Mouse (Mus musculus) heart, adult 2 months (tissue): ENCODE measurements around the gene Slc6a6. TPM values are rescaled to one million over a fixed set of nuclear protein-coding genes. Genes with fewer than 3 reads are reported as not detected.

Experiments
- DNase-seq, 2 experiments: peaks; one replicate each; pipeline ENCODE4 v3.0.0; 2021
- H3K27ac ChIP-seq: fragments of 200-600 bp; 2 replicates; pipeline ENCODE4 v1.8.1; 2022
- H3K27me3 ChIP-seq: fragments of 200-500 bp; 2 replicates; pipeline ENCODE4 v1.6.1; 2012; ENCODE audit warnings: mild to moderate bottlenecking, low read length, inconsistent platforms, mixed read lengths; ENCODE audit not compliant: control insufficient read depth, insufficient read depth
- H3K36me3 ChIP-seq: fragments of 200-500 bp; 2 replicates; pipeline ENCODE4 v1.6.1; 2012; ENCODE audit warnings: low read length, inconsistent platforms; ENCODE audit not compliant: control insufficient read depth, insufficient read depth
- H3K4me1 ChIP-seq: fragments of 200-500 bp; 2 replicates; pipeline ENCODE4 v1.6.1; 2011; ENCODE audit warnings: low read length; ENCODE audit not compliant: control insufficient read depth, insufficient read depth
- H3K4me3 ChIP-seq: fragments of 200-600 bp; 2 replicates; pipeline ENCODE4 v1.8.1; 2022
- H3K79me2 ChIP-seq: fragments of 200-500 bp; replicated peaks from 2 replicates; pipeline ENCODE4 v1.6.1; 2012; ENCODE audit warnings: mild to moderate bottlenecking, inconsistent platforms, low read length, moderate library complexity, mixed read lengths; ENCODE audit not compliant: control insufficient read depth, insufficient read depth
- H3K9ac ChIP-seq: fragments of 200-500 bp; 2 replicates; pipeline ENCODE4 v1.6.1; 2012; ENCODE audit warnings: low read depth, mild to moderate bottlenecking, control low read depth, inconsistent platforms, low read length, mixed read lengths
- CTCF ChIP-seq: fragments of 200-600 bp; IDR thresholded peaks from 2 replicates; pipeline ENCODE4 v1.8.1; 2022; ENCODE audit warnings: antibody characterized with exemption, mild to moderate bottlenecking, moderate library complexity
- EP300 ChIP-seq: fragments of 200-500 bp; IDR thresholded peaks from 2 replicates; pipeline ENCODE4 v1.6.1; 2011; ENCODE audit warnings: low read depth, low read length, control low read depth; ENCODE audit not compliant: insufficient read depth
- POLR2A ChIP-seq: fragments of 200-500 bp; IDR thresholded peaks from 2 replicates; pipeline ENCODE4 v1.6.1; 2011; ENCODE audit warnings: mild to moderate bottlenecking, low read depth, low read length, control low read depth; ENCODE audit not compliant: insufficient read depth
- WGBS: fragments of 180-500 bp; shearing (Covaris S2); methylation state at CpG from one replicate; pipeline ENCODE4 v1.1.7; 2018; 5-methylcytosine and 5-hydroxymethylcytosine counted together
- intact Hi-C: fragments of 180-260 bp; cut with DNase I; formaldehyde crosslinking; loops from one replicate; pipeline ENCODE4 v1.15.1; 2025
- polyA plus RNA-seq: library from polyadenylated mRNA; depleted of rRNA; stranded (reverse); fragments of >200 nt; gene quantifications from 2 replicates; pipeline ENCODE4 v1.2.3, GENCODE M21; 2012
- total RNA-seq, 2 experiments: library from RNA; stranded (reverse); gene quantifications; 2 replicates each; pipeline ENCODE4 v1.2.3; 2021

Gene Slc6a6
- total and polyA plus RNA-seq, 3 experiments, result 56.4 to 96.9 (median 86.2) TPM

DNA sequence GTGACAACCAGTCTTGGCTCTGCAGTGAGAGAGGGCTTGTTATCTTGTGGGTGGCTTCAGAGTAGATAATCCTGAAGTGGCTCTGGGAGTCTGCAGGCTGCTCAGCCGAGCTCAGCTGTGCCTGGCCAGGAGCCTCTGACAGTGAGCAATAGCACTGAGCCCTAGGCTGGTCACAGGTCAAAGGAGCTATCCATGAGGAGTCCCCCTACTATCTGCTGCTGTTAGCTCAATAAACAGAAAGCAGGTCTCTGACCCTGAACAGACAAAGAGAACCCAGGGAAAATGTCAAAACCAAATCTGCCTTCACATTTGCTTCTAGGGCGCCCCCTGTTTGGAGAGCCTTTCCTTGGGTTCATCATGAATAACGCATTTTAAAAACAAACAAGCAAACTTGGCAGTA is 28.6 kb upstream of the Slc6a6 start:
- no peak overlapping the region for H3K9ac ChIP-seq
- no peaks in the 10 kb centered on the region for H3K27me3 ChIP-seq
- no peak overlapping the region for H3K27ac ChIP-seq
- H3K4me1 ChIP-seq, result peaks cover 2% of the 10 kb centered on the region
- no peaks in the 10 kb centered on the region for H3K36me3 ChIP-seq
- H3K79me2 ChIP-seq, result no peaks in the 10 kb centered on the region
- no peak for DNase-seq
- no peak overlapping the region for H3K4me3 ChIP-seq
- WGBS, result 68% methylated on average over 3 of the region's 3 CpGs
- TF ChIP-seq POLR2A (no peak), CTCF (no peak), EP300 (no peak)
- intact Hi-C loops, result no loop called here

DNA sequence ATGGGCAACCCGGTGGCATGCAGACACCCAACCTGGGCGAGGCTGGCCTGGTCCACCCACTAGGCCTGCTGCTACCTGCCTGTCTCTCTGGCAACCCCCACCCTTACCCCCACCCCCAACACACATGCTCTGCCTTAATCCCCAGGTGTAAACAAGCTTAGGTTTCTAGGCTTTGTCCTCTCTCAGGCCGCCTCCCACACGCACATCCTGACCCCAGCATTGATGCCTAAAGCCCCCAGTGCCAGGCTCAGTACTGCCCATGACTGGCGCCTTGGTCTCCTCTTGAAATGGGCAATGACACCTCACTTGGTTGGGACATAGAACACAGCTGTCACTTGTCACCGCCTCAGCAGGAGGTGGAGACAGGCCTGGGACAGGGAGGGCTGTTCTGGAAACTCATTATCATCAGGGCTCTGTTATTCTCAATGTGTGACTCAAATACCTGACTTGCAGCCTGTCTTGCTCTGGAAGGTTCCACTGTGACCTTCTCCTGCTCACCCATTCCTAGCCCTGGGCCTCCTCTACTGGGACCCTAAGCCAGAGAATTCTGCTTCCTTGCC is 27.9 kb upstream of the Slc6a6 start:
- Histone ChIP-seq H3K27ac (no peak overlapping the region), H3K4me3 (no peak overlapping the region), H3K9ac (no peak overlapping the region), H3K36me3 (no peaks in the 10 kb centered on the region), H3K27me3 (no peaks in the 10 kb centered on the region), H3K79me2 (no peaks in the 10 kb centered on the region), H3K4me1 (peaks cover 4% of the 10 kb centered on the region)
- 79% methylated on average over 6 of the region's 6 CpGs for WGBS
- DNase-seq, result peak in 1 of 2 experiments; percentile 21
- intact Hi-C loops, result no loop called here
- TF ChIP-seq EP300 (peak; percentile 68; the same call in 1 of the 2 replicates), POLR2A (no peak)

DNA sequence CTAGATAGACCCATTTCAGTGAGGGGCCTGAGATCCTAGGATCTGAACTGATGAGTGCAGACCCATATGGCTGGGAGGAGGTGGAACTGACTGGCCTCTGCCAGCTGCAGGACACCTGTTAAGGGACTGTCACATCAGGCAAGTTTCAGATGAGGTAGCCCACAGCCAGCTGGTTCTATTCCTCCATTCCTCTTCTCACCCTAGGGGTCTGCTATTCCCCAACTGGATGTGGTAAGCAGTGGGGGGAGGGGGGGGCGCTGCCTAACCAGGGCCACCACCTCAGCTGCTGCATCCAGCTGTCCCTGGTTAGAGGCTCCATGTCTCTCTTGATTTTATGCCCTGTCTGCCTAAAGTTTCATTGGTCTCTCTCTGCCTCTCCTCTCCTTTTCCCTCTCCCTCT is 25.6 kb upstream of the Slc6a6 start:
- TF ChIP-seq POLR2A (no peak), CTCF (no peak), EP300 (no peak)
- intact Hi-C loops, result no loop called here

DNA sequence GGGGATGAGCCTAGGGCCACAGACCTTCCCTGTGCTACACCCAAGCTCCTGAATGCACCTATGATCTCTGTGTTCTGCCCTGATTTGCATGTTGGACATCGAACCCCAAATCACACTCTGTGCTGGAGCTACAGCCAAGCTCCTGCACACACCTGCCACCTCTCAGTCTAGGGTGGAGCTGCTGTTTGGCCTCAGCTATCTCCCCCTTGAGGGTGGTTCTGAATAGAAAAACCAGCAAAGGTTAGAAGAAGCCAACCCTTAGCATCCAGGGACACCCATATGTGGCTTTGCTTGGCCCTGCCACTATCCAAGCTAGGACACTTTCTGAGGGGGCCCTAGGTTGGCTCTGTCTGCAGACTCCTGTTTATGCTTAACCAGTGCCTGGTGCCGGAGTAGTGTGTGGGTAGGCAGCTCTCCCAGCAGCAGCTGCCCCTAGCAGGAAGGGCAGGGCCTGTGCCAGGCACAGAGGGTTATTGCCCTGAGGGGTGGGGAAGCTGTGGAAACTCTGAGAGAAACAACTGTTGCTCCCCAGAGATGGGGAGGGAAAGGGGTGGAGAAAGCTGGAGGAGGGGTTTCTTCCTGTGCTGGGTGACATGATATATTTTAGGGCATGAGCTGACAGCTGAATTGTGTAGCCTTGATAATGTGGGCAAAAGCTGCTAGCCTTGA is 23.9 kb upstream of the Slc6a6 start:
- Histone ChIP-seq H3K4me3 (no peak overlapping the region), H3K4me1 (peaks cover 4% of the 10 kb centered on the region), H3K9ac (no peak overlapping the region), H3K27me3 (no peaks in the 10 kb centered on the region), H3K36me3 (no peaks in the 10 kb centered on the region), H3K79me2 (no peaks in the 10 kb centered on the region), H3K27ac (no peak overlapping the region)
- DNase-seq, result peak; percentile 33 to 44
- TF ChIP-seq CTCF, result no peak
- no peak for TF ChIP-seq EP300
- no peak for TF ChIP-seq POLR2A
- intact Hi-C loops, result no loop called here
- WGBS, result 80% methylated on average over 2 of the region's 2 CpGs

More for the DNA sequence above, 25.6 kb upstream of the Slc6a6 start:
- Histone ChIP-seq H3K79me2 (no peaks in the 10 kb centered on the region), H3K9ac (no peak overlapping the region), H3K27me3 (no peaks in the 10 kb centered on the region), H3K36me3 (no peaks in the 10 kb centered on the region), H3K4me1 (peaks cover 4% of the 10 kb centered on the region), H3K4me3 (no peak overlapping the region), H3K27ac (no peak overlapping the region)
- WGBS, result 63% methylated on average over 1 of the region's 1 CpGs
- DNase-seq, result no peak

DNA sequence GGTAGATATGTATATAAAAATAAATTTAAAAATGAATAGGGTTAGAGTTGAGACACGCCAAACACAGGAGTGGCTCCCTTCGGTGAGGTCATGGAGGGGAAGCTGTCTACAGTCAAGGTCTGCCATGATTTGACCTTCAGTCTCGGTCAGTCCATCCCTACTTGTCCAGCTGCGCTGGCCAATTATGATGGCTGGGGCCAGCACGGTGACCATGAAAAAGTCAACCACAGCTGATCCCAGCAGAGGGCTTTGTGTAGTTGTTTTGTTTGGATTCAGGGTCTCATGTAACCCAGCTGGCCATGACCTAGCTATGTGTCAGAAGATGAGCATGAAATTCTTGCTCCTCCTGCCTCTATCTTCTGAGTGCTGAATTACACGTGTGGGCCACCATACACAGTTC is 21.6 kb upstream of the Slc6a6 start:
- no peak for TF ChIP-seq POLR2A
- no peak for TF ChIP-seq EP300
- no peaks in the 10 kb centered on the region for H3K79me2 ChIP-seq
- no peak overlapping the region for H3K27ac ChIP-seq
- H3K27me3 ChIP-seq, result no peaks in the 10 kb centered on the region
- H3K9ac ChIP-seq, result no peak overlapping the region
- no peaks in the 10 kb centered on the region for H3K36me3 ChIP-seq
- WGBS, result 82% methylated on average over 6 of the region's 6 CpGs
- no peak overlapping the region for H3K4me3 ChIP-seq
- no peak for DNase-seq
- H3K4me1 ChIP-seq, result peaks cover 4% of the 10 kb centered on the region
- intact Hi-C loops, result no loop called here

DNA sequence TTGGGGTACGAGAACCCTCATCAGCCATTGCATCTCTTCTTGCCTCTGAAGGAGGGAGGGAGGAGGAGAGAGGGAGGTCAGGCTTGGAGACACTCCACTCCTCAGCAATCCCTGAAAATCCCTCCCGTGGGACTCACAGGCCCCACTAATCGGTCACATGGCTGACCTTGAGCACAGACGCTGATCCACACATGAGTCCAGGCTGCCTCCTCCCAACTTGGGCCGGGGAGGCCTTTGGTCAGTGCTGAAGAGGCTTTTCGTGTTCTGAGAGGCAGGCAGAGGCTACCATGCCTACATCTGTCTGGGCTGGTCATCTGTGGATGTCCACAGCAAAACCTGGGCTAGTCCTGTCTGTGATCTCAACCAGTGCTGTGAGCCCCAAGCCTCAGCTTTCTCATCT is 20.2 kb upstream of the Slc6a6 start:
- Histone ChIP-seq H3K27ac (no peak overlapping the region), H3K79me2 (no peaks in the 10 kb centered on the region), H3K27me3 (no peaks in the 10 kb centered on the region), H3K36me3 (no peaks in the 10 kb centered on the region), H3K9ac (no peak overlapping the region), H3K4me1 (peaks cover 4% of the 10 kb centered on the region), H3K4me3 (no peak overlapping the region)
- intact Hi-C loops, result no loop called here
- no peak for DNase-seq
- TF ChIP-seq CTCF (no peak), POLR2A (no peak), EP300 (no peak)
- WGBS, result 67% methylated on average over 6 of the region's 6 CpGs
